Mouse (Mus musculus): ENCODE results near the gene Gphb5. TPM values are rescaled to one million over a fixed set of nuclear protein-coding genes. Genes with fewer than 3 reads are reported as not detected.

The Gphb5 gene
- total RNA-seq, 2 experiments from 2014 or later, result not detected

DNA sequence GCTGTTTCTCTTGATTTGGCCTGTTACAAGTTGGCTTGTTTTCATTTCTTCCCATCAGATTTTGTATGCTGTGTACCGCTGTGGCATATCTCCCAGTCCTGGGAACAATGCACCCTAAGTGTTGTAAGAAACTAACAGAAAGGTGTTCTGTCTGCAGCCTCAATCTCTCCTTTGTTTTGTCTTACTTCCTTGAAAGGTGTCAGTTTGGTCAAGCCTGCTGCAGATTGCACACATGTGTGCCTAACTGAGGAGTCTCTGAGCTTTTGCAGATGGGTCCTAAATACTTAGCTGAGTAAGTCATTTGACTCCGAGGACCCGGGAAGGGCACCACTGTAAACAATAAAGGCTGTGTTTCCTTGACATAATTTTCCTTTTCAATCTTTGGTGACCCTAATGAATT is 20.0 kb downstream of the Gphb5 start:
- no peak for ATAC-seq (replicated peaks; ENCODE audit: low FRiP score, poor library complexity, severe bottlenecking)

DNA sequence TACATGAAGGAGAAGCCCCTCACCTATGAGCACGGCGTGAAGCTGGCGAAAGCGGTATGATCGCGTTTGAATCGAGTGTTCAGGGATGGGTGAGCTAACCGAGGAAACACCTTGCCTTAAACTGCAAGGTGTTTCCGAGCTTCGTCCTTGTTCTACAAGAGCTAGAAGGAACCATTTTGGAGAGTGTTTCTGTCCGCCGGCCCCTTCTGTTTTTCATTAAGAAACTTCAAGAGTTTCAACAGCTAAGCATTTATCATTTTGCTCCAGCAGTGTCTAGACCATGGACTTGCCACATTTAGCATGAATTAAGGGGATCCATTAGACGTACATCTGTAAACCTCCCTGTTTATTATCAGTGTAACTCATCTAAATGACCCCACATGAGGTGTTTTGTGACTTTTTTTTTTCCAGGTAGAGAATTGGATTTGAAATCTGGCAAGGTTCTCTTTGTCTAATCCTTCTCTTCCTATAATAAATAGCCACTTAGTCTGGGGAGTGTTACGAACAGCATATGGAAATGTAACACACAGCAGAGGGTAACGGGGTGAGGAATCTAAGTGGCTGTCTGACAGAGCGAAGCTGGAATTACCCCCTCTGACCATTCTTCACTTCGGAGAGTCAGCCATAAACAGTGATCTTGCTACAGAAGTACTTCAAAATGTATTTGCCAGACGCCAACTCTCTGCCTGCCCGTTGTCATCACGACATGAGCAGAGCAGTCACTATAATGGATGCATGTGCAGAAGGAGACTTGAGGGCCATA is 22.4 kb downstream of the Gphb5 start:
- no peak for ATAC-seq (replicated peaks; ENCODE audit: low FRiP score, poor library complexity, severe bottlenecking)

DNA sequence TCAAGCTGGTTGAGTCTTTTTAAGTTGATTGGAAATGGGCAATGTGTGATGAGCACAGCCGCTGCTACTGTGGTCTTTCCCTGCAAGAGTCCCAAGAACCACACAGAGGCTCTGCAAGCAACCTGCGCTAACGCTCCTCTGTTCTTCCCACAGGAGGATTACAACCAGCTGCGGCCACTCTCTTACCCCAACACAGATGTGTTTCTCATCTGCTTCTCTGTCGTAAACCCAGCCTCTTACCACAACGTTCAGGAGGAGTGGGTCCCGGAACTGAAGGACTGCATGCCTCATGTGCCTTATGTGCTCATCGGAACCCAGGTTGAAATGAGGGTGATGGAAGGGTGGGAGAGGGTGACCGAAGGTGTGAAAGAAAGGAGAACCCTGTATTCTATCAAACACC is 25.1 kb downstream of the Gphb5 start:
- ATAC-seq (replicated peaks; ENCODE audit: low FRiP score, poor library complexity, severe bottlenecking), result no peak

DNA sequence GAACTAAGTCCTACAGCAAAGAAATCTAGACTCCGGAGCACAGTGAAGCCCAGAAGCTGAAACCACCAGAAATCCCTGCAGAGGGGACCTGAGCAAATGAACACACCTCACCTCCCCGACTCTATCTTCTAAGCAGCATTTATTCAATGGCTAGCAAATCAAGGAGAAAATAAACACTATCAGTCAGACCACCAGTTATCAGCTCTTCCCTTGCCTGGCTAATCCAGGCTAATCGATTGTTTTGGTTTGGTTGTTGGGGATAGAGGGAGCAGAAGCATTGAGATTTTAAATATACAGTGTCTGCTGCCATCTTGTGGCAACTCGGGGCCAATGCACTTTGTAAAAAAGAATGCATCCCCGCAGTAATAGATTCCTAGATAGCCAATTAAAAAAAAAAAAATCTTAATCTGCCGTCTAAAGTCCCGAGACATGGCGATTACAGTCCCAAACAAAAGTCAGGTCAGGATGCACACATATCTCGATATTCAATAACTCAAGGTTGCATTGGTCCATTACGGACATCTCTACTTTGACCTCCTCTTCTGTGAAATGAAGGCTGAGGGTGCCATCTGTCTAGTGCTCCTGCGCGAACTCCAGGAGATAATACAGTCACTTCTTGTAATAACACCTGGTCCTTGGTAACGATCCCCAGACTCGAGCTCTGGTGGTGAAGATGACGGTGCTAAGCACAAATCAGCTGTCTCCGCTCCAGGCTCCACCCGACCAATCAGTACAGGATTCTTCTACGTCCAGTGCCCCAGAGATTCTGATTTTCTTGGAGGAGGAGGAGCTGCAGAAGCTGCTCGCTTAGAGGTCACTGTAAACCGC is 27.1 kb downstream of the Gphb5 start:
- ATAC-seq (replicated peaks; ENCODE audit: low FRiP score, poor library complexity, severe bottlenecking), result no peak

DNA sequence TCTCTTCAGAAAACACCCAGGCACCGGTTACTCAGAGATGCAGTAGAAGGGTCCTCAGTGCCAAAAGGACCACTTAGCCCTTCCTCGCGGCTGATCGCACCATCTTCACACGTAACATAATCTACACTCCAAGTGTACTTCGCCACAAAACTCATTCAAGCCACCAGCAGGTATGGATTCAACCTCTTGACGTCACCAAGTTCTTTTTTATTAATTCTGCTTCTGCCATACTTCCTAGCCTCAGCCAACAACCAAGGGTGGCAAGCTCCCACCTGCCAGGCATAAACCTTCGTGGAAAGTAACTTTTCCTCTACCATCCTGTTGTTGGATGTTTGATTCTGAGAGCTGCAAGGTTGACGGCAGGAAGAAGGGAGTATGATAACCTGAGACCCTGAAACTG is 28.1 kb downstream of the Gphb5 start:
- ATAC-seq (replicated peaks; ENCODE audit: low FRiP score, poor library complexity, severe bottlenecking), result no peak

DNA sequence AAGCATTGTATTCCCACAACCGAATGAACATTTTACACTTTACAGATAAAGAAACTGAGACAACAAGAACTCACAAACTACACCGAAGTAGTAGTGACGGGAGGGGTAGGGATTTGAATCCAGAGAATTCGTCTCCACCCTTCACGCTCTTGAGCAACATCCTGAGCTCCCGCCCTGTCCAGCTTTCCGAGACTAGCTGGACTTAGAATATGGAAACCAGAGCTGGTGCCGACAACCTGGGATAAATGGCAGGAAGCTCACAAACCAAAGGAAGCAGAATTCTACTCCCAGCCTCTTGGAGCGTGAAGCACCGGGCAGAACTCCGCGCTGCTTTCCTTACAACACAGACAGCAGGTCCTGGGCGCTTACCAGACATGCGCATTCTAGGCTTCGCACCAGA is 28.7 kb downstream of the Gphb5 start:
- ATAC-seq (replicated peaks; ENCODE audit: low FRiP score, poor library complexity, severe bottlenecking), result no peak

DNA sequence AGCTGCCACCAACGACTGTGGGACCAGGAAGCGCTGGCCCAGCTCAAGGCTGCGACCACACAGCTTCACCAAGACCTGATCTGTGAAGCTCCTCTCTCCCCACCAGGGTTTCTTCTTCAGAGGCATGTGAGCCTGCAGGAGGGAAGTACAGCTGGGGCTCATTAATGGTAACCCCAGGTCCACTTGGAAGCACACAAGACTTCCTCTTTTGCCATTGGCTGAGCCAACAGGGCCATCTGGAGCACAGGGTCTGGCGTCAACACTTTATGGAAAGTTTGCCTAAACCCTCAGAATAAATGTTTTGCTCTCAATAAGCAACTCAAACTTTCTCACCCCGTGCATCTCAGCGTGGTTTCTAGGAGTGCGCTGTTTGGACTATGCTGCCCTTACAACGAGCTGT is 29.4 kb downstream of the Gphb5 start:
- no peak for ATAC-seq (replicated peaks; ENCODE audit: low FRiP score, poor library complexity, severe bottlenecking)

DNA sequence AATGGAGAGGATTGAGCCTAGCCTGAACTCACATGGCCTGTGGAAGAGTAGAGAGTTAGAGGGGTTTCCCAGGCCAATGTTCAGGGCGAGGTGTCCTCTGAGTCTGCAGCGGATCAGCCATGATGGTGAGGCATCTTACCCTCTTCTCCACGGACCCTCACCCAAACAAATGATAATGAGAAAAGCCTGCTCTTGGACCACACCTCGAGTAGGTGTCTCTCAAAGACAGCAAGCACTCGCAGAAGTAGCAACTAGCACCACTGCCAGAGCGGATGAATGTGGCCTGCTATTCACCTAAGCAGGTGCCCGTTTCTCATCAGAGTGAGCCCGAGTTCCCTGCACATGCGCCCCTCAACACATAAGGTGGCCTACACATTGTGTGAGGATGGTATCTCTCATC is 29.9 kb downstream of the Gphb5 start:
- ATAC-seq (replicated peaks; ENCODE audit: low FRiP score, poor library complexity, severe bottlenecking), result no peak

DNA sequence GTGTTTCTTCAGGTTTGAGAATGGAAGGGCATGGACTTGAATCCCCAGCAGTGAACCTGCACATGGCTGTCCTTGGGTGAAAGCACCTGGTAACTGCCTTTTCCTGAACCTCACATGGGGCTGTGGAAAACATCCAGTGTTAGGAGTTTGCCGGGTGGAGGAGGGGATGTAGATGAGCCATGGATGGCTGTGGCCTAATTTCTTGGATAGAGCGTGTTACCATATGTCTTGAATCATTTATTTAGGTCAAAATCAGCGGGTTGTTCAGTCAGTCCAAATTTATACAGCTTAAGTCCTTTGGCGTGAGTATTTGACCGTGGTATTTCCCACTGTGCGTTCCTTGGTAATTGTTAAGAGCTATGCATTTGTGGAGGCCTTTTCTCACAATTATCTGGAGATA is 40.5 kb downstream of the Gphb5 start:
- ATAC-seq (replicated peaks; ENCODE audit: low FRiP score, poor library complexity, severe bottlenecking), result no peak

DNA sequence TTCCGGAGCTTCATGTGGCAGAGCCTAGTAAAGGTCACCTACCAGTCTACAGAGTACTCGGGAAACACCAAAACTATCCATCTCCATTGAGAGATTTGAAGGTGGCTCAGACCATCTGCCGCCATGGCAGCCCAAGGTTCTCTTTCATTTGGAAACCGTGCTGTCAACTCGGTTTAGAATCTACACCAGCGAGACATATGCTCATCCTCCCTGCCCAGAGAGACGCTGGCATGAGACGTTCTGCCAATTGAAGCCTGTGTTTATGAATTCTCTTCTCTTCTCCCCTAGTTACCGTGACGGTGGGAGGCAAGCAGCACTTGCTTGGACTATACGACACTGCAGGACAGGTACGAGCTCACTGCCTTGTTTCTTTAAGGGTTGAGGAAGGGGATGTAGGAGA is 41.5 kb downstream of the Gphb5 start:
- ATAC-seq (replicated peaks; ENCODE audit: low FRiP score, poor library complexity, severe bottlenecking), result no peak

DNA sequence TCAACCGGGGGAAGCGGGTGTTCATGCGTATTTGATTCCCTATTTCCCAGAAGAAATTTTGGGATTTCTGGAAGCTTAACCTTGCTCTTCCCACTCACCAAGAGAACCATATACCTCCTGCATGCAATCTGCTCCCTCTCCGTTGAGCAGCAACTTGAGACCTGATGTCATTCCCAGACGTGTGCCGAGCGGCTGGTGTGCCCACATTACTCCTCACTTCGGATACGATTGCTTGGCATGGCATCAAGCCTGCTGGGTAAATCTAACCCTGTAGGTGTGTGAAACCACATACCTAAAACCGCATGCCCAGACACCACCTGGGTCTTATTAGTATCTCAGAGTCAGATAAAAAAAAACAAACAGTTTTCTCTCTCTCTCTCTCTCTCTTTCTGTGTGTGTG is 42.1 kb downstream of the Gphb5 start:
- ATAC-seq (replicated peaks; ENCODE audit: low FRiP score, poor library complexity, severe bottlenecking), result no peak

DNA sequence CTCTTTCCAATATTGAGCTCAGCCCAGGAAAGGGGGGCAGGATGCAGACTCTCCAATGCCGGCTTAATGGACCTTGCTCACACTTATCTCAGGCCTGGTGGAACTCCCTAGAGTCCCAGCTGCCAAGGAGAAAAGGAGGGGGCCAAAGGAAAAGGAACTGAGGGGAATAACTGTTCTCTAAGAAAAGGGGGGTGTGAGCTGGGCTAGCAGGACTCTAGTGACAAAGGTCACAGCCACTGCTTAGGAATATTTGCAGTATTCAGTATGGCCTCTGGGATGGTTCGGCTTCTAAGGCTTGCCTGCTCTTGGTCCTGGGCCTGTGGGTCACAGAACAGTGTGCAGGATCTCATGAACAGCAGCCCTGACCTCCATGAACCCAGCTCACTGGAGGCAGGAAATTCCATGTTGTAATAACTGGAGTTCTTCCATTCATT is 47.1 kb downstream of the Gphb5 start:
- no peak for ATAC-seq (replicated peaks; ENCODE audit: low FRiP score, poor library complexity, severe bottlenecking)

DNA sequence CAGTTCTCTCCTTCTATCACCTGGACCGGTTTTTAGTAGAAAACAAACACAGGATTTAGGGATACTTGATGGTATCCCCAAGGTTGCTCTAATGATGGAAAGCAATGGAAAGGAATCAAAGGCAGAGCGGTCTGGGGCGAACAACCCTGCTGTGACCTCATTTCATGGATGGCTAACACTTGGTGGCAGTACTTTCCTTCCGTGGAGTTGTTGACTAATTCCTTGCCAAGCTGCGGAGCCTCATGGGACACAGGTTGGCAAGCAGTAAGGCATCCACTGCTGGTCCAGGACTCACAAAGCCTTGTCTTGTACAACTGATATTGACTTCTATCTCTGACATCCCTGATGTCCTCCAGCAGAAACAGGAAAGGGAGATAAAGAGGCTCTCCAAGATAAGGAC is 48.1 kb downstream of the Gphb5 start:
- ATAC-seq (replicated peaks; ENCODE audit: low FRiP score, poor library complexity, severe bottlenecking), result no peak

DNA sequence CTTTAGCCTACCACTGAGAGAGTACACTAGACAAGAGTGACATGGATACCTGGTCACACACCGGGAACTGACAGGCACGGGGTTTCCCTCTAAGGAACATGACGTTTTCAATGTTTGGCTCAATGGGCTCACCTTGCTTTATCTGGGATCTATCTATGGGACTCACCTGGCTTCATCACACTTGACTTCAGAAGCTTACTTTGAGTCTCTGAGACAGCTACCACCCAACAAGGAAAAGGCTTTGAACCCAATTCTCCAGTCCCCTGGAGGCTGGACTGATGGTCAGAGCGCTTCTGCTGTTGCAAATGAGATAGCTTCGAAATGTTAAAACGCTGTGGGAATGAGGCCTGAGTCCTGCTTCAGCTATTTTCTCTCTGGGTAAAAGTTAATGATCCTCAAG is 49.2 kb downstream of the Gphb5 start:
- no peak for ATAC-seq (replicated peaks; ENCODE audit: low FRiP score, poor library complexity, severe bottlenecking)

DNA sequence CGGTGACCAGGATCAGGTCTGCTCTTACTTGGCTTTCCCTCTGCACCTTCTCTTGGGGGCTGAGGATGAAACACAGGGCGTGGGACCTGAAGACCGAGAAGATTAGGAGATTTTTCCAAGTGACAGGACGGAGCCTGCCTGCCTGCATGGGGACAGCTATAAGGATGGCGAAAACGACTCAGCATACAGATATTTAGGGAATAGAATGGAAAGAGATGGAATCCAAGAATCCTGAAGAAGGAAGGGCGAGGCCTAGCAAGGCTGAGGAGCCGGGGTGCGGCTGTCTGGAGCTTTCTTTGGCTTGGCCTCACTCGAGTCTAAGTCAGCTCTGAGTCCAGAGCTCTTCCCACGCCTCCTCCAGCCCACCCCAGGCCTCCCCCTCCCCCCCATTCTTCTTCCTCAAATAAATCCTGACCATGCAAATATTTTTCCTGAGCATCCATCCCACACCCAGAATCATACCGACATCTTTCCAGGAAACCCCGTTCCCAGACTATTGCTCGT is 50.9 kb downstream of the Gphb5 start:
- no peak for ATAC-seq (replicated peaks; ENCODE audit: low FRiP score, poor library complexity, severe bottlenecking)

DNA sequence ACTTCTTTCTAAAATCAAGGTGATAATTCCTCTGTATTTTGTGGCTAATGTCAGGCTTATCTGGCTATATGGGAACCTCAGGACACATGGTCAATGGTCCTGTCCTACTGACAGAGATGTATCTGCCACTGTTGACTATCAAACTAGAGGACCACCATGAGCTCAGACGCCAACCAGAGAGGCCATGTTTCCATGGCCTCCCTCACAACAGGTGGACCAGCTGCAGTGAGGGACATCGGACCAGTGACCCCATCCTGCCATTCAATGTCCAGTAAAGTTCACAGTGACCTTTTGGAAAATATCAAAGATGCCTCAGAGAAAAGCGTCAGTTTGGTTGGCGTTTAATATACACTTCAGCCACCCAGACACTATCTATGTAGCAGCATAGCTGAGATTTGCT is 52.2 kb downstream of the Gphb5 start:
- ATAC-seq (replicated peaks; ENCODE audit: low FRiP score, poor library complexity, severe bottlenecking), result no peak

DNA sequence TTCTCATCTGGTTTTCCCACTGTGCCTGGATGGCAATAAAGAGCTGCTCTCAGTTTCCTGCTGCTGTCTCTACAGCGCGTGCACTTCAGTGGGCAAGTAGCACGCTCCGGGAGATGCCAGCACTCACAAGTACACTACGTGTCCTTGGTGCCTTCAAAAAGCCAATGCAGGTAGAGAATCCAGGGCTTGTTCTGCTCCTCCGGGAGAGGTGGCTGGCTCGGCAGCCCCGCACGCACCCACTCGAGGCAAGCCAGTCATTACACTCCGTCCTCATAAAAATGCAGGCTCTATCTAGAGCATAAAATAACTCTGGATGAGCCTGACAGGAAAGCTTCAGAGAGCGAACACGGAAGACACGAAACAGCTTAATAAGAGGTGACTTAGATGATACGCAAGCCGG is 54.1 kb downstream of the Gphb5 start:
- ATAC-seq (replicated peaks; ENCODE audit: low FRiP score, poor library complexity, severe bottlenecking), result no peak
